Mouse (Mus musculus): ENCODE results near the gene Vav3. TPM values are rescaled to one million over a fixed set of nuclear protein-coding genes. Genes with fewer than 3 reads are reported as not detected.

Vav3 gene
- total RNA-seq, 4 experiments from 2014 or later: 3.2 to 6.0 (median 4.8) TPM

DNA sequence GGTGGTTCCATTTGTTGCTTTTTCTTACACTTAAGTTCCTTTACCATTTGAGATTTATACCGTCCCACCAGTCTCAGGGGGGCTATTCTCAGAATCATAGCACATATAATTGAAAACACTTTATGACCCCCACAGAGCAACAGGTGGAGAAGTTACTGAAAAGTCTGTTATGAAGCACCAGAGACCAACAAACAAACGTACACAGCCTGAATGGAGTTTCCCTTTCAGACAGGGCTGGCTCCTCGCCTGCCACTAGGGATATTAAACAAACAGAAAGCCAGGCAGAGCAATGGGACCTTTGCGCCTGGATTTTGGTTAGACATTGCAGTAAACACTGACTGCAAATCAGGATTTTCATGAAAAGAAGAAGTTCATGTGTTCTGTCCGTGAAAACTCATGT is 341.4 kb downstream of the Vav3 start:
- no peak for DNase-seq (ENCODE audit: low spot score)

DNA sequence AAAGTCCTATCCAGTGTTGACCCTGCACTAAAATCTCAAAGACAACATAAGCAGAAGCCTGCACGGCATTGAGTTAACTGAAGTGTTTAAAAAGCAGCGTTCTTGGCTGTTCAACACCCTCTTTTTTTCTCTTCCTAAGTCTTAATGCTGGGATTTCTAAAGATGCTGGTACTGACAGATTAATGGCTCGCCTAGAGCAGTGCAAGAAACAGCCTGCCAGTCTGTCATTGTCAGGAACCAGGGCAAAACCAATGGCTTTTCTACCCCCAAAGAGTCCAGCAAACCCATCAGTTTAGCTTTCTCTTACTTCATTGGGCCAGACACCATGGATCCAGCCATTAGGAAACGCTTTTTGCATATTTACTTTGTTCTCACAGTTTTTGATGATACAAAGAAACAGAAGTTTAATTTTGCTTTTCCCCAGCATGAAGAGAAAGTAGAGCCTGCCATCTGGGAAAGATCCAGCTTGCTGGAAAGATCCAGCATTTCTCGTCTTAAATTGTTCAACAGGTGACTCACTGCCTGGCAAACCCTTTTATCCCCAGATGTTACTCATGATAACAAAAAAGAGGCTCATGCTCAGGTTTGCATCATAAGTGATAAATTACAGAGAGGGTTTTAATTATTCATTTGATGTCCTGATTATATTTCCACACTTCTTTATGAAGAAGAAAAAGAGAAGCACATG is 343.3 kb downstream of the Vav3 start:
- no peak for DNase-seq (ENCODE audit: low spot score)

DNA sequence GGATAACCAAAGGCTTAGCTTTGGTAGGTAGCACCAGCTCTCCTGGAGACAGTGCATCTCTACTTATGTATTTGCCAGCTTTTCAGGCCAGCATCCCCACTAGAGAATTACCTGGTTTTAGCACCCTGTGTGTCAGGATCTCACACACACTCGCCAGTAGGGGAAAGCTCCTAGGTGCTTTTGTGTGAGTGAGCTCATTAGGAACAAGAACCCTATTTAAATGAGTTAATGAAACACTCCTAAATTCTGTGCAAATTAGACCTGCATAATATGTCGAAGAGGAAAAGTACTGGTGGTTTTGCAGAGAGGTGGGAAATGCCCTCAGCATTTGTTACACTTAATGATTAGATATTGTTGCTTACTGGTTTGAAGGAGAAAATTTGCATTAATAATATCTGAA is 350.1 kb downstream of the Vav3 start:
- no peak for DNase-seq (ENCODE audit: low spot score)

DNA sequence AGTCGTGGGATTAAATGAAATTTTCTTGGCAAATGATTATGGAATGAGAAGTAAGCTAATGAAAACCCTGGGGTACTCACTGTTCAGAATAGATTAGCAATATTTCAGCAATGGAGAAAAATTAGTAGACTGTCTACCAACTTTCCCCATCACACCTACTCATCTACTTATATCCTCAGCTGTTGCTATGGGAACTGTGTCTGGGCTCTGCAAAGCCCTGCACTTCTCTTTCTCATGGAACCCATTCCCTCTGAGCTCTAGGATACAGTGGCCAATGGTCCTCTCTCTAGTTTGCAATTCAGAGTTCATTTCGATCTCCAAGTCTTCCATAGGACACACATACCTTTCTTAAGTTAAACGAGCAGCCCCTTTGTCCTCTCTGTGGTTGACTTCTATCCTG is 352.2 kb downstream of the Vav3 start:
- no peak for DNase-seq (ENCODE audit: low spot score)

DNA sequence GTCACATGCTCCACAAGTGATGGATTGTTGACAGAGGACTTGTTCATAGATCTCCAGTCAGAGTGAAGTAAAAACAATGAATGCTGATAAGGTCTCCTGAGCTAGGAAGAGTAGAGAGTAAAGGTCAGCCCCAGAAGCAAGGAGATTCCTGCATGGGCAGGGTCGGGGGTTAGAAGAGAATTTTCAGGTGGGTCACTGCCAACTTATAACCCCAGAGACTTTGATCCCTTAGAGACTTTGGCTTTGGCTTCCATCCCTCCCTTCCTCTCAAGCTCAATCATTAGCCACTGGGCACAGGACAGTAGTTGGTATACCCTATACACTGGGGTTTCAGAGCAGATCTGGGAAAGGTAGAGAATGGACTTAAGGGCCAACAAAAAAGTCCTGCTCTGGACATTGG is 360.8 kb downstream of the Vav3 start:
- DNase-seq (ENCODE audit: low spot score): no peak

DNA sequence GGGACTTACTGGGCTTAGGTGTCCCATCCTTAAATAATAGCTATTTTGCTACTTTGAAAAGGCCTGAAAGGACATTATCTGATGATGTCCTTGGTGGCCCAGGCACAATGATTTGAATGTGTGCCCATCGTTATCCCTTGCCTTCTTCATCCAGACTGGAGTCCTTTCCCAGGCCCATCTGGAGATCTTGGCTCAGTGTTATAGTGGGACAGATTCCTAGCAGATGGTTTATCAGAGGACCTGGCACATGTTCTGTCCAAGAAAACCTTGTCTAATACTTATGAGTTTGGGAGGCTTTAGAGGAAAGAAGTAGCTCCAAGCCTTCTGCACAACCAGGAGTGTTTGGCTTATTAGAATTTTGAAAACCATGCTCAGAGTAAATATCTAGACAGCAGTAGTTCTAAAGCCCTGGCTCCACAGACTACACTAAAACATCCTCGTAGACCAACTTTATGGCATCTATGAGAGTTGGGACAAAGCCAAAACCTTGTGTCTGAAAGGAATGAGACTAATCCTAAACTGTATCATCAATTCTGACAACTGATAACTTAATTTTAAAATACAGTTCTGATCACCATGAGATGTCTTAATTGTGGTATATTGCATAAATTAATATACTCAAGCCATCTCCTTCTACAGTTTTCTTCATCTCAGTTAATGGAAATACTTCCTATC is 367.5 kb downstream of the Vav3 start:
- no peak for DNase-seq (ENCODE audit: low spot score)

DNA sequence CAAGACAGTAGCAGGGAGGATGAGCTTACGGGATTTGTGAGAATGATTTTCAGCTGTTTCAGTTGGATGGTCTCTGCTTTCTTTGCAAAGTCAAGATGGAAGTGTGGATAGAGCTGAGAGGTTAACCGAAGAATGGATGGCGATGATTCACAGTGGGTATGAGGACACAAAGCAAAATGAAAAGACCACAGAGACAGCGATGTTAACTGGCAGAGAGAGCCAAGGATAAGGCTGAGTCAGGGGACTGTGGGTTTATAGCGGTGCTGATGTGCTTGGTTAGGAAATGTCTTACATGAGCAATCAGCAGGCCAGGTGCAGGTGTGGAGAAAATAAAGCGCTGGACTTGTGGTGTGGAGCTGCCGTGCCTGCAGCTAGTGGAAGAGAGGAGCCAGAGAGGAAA is 371.3 kb downstream of the Vav3 start:
- no peak for DNase-seq (ENCODE audit: low spot score)

DNA sequence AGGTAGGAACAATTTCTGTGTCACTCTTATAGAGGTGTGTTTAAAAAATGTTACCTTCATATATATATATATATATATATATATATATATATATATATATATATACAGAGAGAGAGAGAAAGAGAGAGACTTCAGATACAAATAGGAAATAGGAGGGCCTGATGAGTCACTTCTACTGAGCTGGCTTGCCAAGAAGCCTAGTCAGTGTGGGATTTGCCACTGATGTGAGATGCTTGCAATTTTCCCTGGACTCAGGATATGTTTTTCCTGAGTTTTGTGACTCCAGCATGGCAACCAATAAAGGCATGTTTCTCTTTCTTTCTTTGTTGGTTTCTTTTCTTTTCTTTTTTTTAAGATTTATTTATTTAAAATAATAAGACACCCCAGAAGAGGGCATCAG is 374.0 kb downstream of the Vav3 start:
- DNase-seq (ENCODE audit: low spot score): no peak

DNA sequence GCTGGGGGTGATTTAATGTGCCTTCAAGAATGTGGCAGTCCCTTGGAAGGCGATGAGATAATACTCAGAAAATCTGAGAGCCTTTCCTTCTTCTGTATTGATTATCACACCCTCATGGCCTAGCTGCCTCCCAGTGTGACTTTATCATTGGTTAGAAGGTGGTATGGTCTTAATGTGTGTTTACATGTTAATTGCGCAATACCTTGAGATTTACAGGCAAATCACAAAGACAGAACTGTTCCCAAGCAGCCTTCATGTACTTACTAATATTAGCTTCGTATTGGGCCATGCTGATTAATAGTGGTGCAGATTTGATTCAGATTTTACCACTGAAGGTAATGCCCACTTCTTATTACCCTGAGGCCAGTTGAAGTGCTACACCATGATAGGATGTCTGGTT is 381.3 kb downstream of the Vav3 start:
- no peak for DNase-seq (ENCODE audit: low spot score)

DNA sequence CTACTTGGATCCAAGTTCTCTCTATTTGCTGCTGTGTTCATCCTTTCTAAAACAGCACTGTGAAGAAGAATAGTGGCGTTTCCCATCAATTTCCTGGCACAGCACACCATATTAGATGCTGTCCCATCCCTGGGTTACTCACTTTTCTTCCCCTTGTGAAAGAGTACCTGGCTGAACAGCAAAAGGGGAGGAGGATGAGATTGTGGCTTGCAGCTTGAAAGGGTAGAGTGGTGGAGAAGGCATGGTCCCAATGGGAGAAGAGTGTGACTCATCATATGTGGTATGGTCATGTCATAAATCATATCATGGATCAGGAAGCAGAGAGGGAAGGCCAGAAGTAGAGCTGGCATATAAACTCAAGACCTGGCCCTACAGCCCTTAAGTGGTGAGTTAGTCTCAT is 386.3 kb downstream of the Vav3 start:
- no peak for DNase-seq (ENCODE audit: low spot score)

DNA sequence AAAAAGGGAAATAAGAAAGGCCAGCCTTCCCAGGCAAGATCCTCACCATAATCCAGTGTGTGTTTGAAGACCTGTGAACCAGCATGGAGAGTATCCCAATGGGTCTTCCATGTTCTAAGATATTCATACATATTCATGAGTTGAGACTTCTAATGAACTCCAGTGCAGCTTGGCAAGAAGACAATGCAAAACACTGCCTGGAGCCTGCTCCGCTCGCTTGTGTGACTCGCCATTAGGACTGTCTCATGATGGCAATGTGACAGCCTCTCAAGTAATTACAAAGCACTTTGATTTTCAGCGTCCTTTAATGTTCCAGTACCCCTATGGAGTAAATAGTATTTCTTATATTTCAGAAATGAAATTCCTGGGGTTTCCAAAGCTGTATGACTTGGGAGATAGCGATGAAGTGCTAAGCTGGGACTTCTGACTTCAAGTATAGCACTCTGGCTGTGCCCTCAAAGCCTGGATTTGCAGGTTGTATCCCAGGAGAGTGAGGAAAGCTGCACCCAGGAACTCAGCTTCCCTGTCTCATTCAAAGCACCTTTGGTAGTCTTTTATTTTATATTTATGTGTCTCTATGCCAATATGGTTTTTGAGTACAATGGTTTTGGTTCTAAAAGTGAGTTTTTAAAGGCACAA is 391.3 kb downstream of the Vav3 start:
- no peak for DNase-seq (ENCODE audit: low spot score)

DNA sequence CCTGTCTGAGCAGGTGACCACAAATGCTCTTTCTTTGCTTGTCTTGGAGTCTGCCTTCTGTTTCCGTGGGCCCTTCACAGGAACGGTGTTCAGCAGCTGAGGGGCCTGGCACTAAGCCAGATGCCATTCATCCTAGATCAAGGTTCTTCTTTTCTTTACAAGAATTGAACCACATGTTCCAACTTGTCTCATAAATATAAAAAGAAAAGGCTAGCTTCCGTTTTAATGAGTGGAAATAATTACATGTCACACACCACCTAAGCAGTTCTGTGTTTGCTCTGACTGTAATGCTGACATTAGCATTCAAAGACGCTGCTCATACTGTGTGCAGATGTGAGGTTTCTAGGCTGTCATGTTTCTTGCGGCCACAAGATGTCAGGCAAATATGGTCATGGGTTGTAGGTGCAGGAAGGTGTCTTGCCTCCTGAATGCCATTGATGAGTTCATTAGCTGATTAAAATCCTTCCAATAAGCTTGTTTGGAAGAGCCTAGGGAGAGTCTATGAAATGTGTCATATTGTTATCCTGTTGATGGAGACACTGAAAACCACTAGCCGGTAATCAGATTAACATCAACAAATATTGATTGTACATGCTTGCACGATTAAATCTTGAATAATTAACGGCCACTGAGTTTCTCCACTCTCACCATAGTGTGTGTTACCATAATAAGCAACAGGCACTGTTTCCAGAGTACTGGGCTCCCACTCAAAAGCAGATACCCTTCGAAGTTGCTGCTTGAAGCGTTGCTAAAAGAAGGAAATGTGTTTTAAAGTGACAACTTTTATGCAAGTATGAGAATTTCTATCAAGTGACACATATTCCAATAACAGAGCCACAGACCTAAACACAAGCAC is 392.1 kb downstream of the Vav3 start:
- no peak for DNase-seq (ENCODE audit: low spot score)

Other genes starting within 250 kb of the Vav3 start
- 1 to 10 TPM; 3.9 to 5.5 (median 4.6) TPM for gene Slc25a24, start 217.5 kb upstream of the Vav3 start, total RNA-seq (2022)